Mouse (Mus musculus) frontal cortex, postnatal 14 days (tissue): Measurements from ENCODE around the gene Oxt.

Source experiments
- DNase-seq, 2 experiments: peaks; one replicate each; pipeline ENCODE4 v3.0.0; 2022; ENCODE audit warnings: low spot score in 2 of 2

Oxt gene

GRCm38 (mm10) chr2:130578148-130578547, 2.2 kb downstream of the Oxt start:
- peak in 1 of 2 experiments; percentile 49 for DNase-seq

GRCm38 (mm10) chr2:130579791-130580190, 3.8 kb downstream of the Oxt start:
- DNase-seq, result no peak

- DNase-seq, result no peak
These were observed 5.2 kb downstream of the Oxt start for GRCm38 (mm10) chr2:130581201-130581600.

DNA sequence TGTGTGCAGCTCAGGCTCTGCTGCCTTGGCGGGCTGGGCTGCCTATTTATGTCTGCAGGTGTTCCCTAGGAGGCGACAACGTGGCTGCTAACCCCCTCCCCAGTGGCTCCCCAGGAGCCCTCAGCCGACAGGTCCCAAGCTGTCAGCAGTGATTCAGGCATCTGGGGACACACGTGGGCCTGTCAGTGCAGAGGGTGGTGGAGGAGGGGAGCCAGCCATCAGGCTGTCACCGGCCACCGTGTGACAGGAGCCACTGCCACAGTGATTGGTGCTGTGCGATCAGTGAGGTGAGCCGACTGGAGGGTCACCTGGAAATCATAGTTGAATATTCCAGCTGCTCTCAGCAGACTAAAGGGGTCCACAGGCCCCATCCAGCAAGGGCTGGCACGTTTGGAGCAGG, 6.6 kb downstream of the Oxt start, which contains the start of gene Avp:
Gene Avp (minus strand): TSS at position 3 of the 400 bp plus-strand sequence.
- DNase-seq, result no peak

DNA sequence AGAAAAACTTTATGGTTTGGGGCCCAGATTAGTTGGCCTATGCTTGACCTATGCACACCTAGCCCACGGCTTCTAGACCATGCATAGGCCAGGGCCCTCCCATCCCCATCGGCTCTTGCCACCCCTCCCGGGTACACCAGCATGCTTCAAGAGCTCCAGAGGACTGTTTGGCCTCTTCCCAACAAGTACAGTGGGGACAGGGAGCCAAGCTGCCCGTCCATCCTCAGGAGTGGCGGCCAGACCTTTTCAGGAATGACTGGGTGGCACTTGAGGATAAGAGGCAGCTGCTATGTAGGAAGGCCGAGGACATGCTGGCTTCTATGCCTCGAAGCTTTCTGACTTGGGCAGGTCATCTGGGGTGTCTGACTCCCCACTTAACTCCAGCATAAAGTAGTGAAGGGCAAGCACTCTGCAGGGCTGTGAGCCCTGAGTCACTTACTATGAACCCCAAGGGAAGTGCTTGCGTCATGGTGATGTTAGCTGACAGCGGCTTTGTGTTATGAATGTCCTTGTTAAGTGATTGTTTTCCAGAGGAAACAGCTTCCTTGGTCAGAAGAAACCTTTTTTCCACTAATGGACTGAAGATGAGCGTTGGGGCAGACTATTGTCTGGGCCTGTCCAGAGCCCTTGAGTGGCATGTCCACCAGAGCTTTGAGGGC, 8.1 kb downstream of the Oxt start:
- no peak for DNase-seq

DNA sequence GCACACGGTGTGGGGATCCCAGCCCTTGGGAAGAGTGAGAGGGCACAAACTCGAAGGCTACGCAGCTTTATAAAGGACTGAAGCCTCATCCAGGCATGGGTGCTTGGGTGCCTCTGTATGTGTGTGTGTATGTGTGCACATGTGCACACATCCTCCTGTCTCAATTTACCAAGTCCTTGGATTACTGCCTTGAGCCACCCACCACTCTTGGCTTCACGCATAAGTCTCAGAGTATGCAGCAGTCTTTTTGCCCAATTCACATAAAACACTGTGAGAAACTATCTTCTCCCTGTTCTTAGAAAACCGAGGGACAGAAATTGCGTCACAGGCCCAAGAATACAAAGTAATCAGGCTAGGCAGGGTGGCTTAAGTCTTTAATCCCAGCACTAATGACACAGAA, 10.0 kb downstream of the Oxt start:
- DNase-seq, result no peak

DNA sequence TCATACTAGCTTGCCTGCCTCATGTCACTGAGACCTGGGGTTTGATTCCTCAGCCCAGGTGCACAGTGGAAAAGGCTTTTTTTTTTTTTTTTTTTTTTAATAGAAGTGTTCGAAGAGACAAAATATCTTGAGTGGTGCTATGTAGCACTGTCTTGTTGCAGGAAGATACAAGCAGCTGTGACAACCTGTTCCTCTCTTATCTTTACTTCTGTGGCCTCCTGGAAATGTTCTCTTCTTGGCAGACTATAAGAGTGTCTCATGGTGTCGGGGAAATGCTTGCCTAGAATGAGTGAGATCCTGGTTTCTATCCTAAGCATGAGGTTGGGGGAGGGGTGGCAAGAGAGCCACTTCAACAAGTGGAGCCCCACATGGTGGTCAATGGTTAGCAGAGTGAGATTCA, 12.4 kb downstream of the Oxt start:
- no peak for DNase-seq

DNA sequence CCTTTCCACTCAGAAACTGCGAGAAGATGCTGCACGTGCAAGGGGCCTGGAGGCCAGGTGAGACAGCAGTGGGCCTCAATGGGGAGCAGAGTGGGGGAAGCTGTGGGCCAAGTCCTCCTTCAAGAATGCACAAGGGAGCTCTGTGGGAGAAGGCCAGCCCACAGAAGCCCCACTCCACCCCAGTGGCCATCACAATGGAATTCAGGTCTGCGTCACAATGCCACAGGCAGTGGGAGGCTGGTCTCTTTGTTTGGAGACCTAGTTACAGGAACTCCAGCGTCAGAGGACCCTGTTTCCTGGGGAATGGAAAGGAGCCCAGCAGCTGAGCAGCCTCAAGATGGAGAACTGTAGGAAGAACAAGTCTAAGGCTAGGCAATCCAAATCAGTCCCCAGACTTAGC, 13.2 kb downstream of the Oxt start:
- no peak for DNase-seq

DNA sequence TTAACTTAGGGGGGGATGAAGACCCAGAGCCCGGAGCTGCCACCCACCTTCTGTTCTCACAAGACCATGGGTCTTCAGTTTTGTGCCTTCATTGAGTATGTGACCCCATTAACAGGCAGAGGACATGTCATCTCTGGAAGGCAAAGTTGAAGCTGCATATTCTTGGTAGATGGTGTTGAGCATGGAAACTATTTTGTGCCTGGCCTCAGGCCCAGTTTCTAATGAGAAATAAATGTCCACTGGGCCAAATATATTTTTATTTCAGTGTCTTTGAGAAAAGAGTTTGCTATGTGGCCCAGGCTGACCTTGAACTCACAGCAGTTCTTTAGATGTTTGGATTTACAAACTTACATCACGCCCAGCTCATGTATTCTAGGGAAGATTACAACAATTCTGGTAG, 13.8 kb downstream of the Oxt start:
- DNase-seq, result no peak

GRCm38 (mm10) chr2:130591016-130591415, 15.0 kb downstream of the Oxt start:
- no peak for DNase-seq

DNA sequence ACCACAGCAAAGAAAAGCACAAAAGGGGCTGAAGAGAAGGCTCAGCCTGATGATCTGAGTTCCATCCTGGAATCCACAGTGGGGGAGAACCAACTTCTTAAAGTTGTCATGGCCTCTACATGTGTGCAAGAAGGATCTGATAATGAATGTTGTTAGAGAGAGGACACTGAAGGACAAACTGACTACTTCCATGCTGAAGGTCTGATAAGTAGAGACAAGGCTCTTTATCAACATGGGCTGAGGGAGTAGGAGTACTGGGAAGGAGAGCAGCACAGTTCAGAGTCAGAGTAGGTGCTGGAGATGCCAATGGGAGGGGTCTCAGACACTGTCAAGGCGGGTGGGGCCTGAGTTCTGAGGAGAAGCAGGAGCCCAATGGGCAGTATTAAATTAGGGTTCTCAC, 19.6 kb downstream of the Oxt start:
- DNase-seq, result no peak

- no peak for DNase-seq
These were observed 21.6 kb downstream of the Oxt start for GRCm38 (mm10) chr2:130597601-130598010.

DNA sequence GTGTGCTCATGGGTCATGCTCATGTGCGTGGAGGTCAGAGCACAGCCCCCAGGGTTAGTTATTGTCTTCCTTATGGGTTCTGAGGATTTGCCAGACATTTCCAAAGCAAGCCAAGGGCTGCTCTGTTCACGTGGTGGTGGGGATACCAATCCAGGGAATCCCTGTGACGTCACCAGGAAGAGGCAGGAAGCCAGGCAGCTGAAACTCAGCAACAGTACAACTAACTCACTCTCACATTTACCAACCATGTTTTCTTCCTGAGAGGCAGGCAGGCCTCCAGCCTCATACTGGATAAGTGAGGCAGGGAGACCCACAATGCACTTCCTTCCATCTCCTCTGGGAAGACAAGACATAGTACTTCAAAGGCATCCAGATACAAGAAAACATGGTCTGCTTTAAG, 22.4 kb downstream of the Oxt start:
- DNase-seq, result no peak

DNA sequence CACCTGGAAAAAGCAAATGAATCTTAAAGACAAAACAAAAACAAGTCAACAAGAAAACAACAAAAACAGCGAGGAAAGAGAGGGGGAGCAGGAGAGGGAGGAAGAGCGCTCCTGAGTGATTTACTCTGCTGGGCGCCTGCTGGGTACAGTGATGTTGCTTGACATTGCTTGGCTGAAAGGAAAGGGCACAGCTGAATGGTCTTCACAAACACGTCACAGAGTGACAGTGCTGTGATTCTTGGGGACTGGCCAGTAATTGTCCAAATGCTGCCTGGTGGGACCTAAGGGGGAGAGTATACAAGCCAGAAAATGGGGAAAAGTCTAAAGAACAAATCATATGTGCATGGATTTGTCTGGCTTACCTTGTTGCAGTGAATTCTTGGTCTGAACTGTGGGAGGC, 26.2 kb downstream of the Oxt start:
- DNase-seq, result no peak

DNA sequence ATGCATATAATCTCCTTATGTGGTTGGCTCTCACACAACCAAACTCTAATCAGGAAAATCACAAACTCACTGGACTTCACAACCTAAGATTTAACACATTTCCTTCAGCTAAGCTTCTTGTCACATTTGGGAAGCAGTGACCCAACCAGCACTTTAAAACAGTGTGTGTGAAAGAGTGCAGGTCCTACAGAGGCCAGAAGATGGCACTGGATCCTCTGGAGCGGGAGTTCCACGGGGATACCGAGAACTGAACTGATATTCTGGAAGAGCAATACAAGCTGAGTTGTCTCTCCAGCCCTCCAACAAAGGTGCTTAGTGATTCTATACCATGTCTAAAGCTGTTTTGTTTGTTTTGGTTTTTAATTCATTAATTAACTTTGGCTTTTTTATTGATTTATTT, 37.1 kb downstream of the Oxt start:
- DNase-seq, result no peak

DNA sequence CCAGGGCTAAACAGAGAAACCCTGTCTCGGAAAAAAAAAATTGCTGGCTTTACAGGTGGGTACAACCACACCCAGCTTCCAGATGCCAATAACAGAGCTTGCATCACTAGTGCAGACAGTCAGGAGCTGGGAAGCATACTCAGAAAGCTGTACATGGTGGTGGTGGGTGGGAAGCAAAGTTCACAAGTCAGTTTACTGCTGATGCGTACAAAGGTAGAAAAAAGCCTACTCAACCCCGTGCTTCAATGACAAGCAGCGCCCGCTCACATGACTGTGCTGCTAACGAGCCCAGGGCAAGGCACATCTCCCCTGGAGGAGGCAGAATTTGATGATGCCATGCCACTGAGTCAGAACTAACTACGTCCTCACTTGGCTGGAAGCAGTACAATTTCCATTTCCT, 43.0 kb downstream of the Oxt start:
- no peak for DNase-seq
